Mouse (Mus musculus) gastrocnemius, adult 2 months (tissue): ENCODE measurements around the gene Acmsd. TPM values are rescaled to one million over a fixed set of nuclear protein-coding genes. Genes with fewer than 3 reads are reported as not detected.

Experiments
- DNase-seq: peaks from one replicate; pipeline ENCODE4 v3.0.0; 2022
- H3K27ac ChIP-seq: fragments of 200-600 bp; 2 replicates; pipeline ENCODE4 v1.8.1; 2022; ENCODE audit warnings: mild to moderate bottlenecking
- H3K4me3 ChIP-seq: fragments of 200-600 bp; 2 replicates; pipeline ENCODE4 v1.8.1; 2022; ENCODE audit warnings: mild to moderate bottlenecking, moderate library complexity
- CTCF ChIP-seq: fragments of 200-600 bp; IDR thresholded peaks from 2 replicates; pipeline ENCODE4 v1.8.1; 2022; ENCODE audit warnings: antibody characterized with exemption, mild to moderate bottlenecking, moderate library complexity
- intact Hi-C: fragments of 180-260 bp; cut with DNase I; formaldehyde crosslinking; loops from one replicate; pipeline ENCODE4 v1.15.1; 2025
- total RNA-seq, 2 experiments: library from RNA; stranded (reverse); gene quantifications; 2 replicates each; pipeline ENCODE4 v1.2.3; 2021

The Acmsd gene
- total RNA-seq, 2 experiments from 2014 or later, result not detected

DNA sequence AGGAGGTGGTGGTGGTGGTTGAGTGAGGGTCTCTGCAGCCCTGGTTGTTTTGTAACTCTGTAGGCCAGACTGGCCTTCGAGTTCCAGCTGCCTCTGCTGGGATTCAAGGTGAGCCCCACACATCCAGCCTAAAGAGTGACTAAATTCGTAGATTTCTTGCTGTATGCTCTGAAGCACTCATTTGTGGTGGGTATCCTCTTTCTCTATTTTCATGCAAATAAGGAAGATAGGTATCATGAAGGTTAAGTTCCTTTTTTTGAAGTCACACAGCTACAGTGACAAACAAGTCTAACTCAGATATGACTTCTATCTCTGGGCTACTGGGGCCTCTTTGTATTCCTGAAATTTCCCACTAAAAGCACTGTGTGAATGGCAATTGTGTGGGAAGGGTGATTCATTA lies 51.6 kb downstream of the Acmsd start:
- Histone ChIP-seq H3K4me3 (no peak overlapping the region), H3K27ac (no peak overlapping the region)
- DNase-seq, result no peak
- intact Hi-C loops, result loop anchor here (10.0 kb wide), 1 partner anchor 324 kb away; the partner anchor contains the start of genes R3hdm1 and Zranb3
- no peak for TF ChIP-seq CTCF

DNA sequence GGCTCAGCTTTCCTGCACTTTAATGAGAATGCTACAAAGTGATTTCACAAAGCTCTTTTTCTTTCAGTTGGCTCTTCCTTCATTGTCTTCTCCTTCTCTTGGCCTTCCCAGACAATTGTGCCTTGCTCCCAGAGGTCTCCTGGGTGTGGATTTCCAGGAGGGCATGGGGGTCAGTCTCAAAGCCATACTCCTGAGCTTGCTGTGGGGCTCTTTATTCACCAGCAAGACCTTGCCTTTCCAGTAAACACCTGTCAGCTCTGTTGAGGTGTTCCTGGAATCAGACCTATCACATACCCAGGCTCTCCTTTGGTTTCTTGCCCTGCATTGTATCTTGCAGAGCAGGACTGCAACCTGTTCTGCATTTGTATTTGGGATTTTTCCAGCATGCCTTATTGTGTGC lies 54.6 kb downstream of the Acmsd start:
- Histone ChIP-seq H3K4me3 (no peak overlapping the region), H3K27ac (no peak overlapping the region)
- DNase-seq, result no peak
- no peak for TF ChIP-seq CTCF
- intact Hi-C loops, result loop anchor here (10.0 kb wide), 1 partner anchor 321 kb away; the partner anchor contains the start of genes R3hdm1 and Zranb3

DNA sequence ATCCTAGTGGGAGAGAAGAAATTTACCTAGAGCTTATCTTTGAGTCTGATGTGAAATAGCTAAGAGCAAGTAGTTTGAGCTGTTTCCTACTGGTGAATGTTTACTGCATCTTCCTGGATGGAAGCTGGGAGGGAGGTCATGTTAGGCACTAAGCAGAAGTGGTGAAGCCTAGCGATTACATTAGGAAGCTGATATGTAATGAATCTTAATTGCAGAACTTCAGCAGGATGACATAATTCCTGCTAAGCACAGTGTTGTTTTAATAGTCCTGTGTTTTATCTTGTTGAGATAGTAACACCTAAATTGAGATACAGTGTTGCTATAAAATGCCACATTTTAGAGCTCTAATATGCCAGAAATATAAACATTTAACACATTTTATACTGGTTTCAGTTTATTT lies 56.7 kb downstream of the Acmsd start:
- H3K27ac ChIP-seq, result no peak overlapping the region
- H3K4me3 ChIP-seq, result no peak overlapping the region
- TF ChIP-seq CTCF, result no peak
- intact Hi-C loops, result loop anchor here (10.0 kb wide), 1 partner anchor 319 kb away; the partner anchor contains the start of genes R3hdm1 and Zranb3
- DNase-seq, result no peak

DNA sequence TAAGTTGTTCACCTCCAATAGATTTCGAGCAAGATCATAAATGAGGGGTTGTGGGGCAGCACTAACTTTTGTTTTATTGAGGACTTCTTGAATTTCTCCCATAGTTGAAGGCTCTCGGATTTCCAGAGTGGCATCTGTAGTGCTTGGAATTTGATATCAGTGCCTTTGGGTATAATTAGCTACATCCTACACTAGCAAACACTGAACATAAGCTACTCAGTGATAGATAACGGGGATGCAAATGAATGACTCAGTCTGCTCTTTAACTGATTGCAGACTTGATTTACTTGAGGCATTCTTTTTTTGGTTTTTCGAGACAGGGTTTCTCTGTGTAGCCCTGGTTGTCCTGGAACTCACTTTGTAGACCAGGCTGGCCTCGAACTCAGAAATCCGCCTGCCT lies 59.7 kb downstream of the Acmsd start:
- Histone ChIP-seq H3K27ac (peak overlapping the region; percentile 50), H3K4me3 (no peak overlapping the region)
- intact Hi-C loops, result loop anchor here (10.0 kb wide), 1 partner anchor 316 kb away; the partner anchor contains the start of genes R3hdm1 and Zranb3
- no peak for DNase-seq
- no peak for TF ChIP-seq CTCF

DNA sequence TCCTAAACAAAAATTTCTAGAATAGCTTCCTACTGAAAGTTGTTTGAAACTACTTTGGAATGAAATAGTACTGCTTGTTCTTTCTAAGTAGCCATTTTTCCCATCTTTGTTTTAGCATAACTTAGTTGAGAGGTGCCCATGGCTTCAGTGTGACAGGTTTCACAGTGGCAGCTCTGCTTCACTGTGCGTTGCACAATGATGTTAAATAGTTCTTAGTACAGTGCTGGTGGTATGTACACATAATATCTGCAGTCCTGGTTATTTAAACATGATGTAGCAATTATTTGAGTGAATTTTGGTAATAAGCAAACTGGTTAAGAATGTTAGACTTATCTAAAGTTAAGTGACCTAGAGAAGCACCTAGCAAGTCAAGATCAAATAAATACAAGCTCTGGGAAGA lies 64.2 kb downstream of the Acmsd start:
- intact Hi-C loops, result no loop called here
- H3K4me3 ChIP-seq, result no peak overlapping the region
- H3K27ac ChIP-seq, result no peak overlapping the region
- TF ChIP-seq CTCF, result no peak
- DNase-seq, result no peak

- no peak for DNase-seq
- no peak for TF ChIP-seq CTCF
- intact Hi-C loops, result no loop called here
- Histone ChIP-seq H3K27ac (no peak overlapping the region), H3K4me3 (no peak overlapping the region)
These were observed 66.0 kb downstream of the Acmsd start for GRCm38 (mm10) chr1:127795087-127795769.

DNA sequence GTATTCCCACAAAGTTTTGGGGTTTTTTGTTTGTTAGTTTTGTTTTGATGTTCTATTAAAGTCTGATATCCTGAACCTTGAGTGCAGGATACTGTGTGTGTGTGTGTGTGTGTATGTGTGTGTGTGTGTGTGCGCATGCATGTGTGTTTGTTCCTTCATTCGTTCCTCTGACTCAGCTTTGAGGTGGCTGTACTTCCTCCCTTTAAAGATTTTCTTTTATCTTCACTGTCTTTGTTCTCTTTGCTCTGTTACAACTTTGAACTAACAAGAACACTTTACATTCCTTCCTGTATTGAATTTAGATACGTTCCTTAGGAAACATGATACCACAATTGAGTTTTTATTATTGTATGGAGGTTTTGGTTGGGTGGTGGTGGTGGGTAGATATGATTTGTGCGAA lies 67.1 kb downstream of the Acmsd start:
- TF ChIP-seq CTCF, result no peak
- Histone ChIP-seq H3K27ac (no peak overlapping the region), H3K4me3 (no peak overlapping the region)
- intact Hi-C loops, result no loop called here
- no peak for DNase-seq

- Histone ChIP-seq H3K4me3 (no peak overlapping the region), H3K27ac (no peak overlapping the region)
- intact Hi-C loops, result no loop called here
- no peak for DNase-seq
- TF ChIP-seq CTCF, result no peak
These were observed 67.5 kb downstream of the Acmsd start for GRCm38 (mm10) chr1:127796752-127797151.

- no peak for TF ChIP-seq CTCF
- intact Hi-C loops, result no loop called here
- Histone ChIP-seq H3K4me3 (no peak overlapping the region), H3K27ac (no peak overlapping the region)
- DNase-seq, result no peak
These were observed 73.7 kb downstream of the Acmsd start for GRCm38 (mm10) chr1:127802916-127803315.

- no peak overlapping the region for H3K4me3 ChIP-seq
- intact Hi-C loops, result no loop called here
- TF ChIP-seq CTCF, result no peak
- no peak overlapping the region for H3K27ac ChIP-seq
- no peak for DNase-seq
These were observed 79.5 kb downstream of the Acmsd start for GRCm38 (mm10) chr1:127808671-127809070.

DNA sequence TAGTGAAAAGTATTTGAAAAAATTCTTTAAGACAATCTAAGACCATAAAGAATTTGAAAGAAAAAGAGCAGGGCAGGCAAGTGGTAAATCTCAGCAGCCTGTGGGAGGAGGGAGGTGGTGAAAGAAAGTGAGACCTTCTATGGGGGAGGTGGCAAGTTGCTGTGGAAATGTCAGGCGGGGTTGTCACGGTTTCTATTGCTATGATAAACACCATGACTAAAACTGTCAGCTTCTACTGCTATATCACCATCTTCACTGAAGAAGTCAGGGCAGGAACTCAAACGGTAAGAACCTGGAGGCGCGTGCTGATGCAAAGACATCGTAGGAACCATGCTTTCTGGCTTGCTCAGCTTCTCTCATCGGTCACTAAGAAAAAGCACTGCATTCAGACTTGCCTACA lies 83.7 kb downstream of the Acmsd start:
- intact Hi-C loops, result no loop called here
- no peak for TF ChIP-seq CTCF

DNA sequence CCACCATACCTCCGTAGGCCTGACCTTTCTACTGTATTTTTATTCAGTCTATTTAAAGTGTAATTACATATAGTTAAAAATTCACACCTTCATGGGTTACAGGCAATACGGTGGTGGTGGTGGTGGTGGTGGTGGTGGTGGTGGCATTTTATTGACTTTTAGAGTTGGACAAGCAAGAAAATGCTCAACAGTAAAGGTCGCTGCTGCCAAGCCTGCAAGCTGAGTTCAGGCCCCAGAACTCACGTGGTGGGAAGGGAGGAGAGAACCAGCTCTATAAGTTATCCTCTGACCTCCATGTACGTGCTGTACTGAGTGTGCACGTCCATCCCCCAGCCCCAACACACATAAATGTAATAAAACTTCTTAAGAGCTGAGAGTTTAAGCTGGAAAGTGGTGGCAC lies 87.2 kb downstream of the Acmsd start:
- TF ChIP-seq CTCF, result no peak
- Histone ChIP-seq H3K27ac (no peak overlapping the region), H3K4me3 (no peak overlapping the region)
- no peak for DNase-seq
- intact Hi-C loops, result no loop called here

More for the DNA sequence above, 83.7 kb downstream of the Acmsd start:
- no peak overlapping the region for H3K27ac ChIP-seq
- DNase-seq, result no peak
- no peak overlapping the region for H3K4me3 ChIP-seq

Other genes starting within 250 kb of the Acmsd start
- not detected for gene Tmem163, start 49.9 kb upstream of the Acmsd start, total RNA-seq
- gene Ccnt2, start 44.8 kb downstream of the Acmsd start, total RNA-seq, result 10 to 100 TPM; 20.6 to 28.0 TPM
- under 1 TPM in 1 of 2 experiments, not detected in 1; 0.08 TPM for gene Map3k19, start 125.6 kb downstream of the Acmsd start, total RNA-seq
- 10 to 100 TPM; 25.0 to 26.6 TPM for gene Rab3gap1, start 139.4 kb downstream of the Acmsd start, total RNA-seq